Mouse (Mus musculus) bone marrow macrophage, adult 2 months (primary cell): ENCODE results near the gene Vmn1r104.
"Not testable (repeated sequence)": the region's sequence is repeated elsewhere in the genome, so short reads cannot be mapped to it uniquely, and the experiment has no call there.

Experiments
- CTCF ChIP-seq: IDR thresholded peaks from 2 replicates; pipeline ENCODE4 v1.5.1; 2012; ENCODE audit warnings: low read depth, mild to moderate bottlenecking, low read length, moderate library complexity
- POLR2A ChIP-seq: IDR thresholded peaks from 2 replicates; pipeline ENCODE4 v1.6.1; 2012; ENCODE audit warnings: mild to moderate bottlenecking, low read depth, low read length, borderline replicate concordance

DNA sequence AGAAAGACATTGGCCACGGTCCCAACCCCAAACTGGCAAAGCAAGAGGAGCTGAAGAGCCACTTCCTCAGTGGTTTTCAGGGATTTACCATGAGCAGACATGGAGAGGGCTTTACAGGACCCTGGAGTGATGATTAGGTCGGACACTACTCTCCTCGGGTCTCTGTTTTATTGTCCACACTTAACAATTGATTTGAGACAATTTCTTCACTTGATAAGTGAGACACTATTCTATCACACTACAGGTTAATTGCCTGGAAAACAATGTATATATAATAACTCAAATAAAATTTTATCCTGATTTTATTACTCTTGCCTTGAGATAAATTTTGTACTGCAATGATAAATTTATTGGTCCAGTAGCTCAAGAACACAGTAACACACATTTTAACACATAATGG, 42.5 kb downstream of the Vmn1r104 start, which contains the start of gene Gm4141:
- not testable (repeated sequence) for TF ChIP-seq POLR2A, CTCF
